ENCODE assay signal across 8 mouse cellular contexts in the genomic region with DNA sequence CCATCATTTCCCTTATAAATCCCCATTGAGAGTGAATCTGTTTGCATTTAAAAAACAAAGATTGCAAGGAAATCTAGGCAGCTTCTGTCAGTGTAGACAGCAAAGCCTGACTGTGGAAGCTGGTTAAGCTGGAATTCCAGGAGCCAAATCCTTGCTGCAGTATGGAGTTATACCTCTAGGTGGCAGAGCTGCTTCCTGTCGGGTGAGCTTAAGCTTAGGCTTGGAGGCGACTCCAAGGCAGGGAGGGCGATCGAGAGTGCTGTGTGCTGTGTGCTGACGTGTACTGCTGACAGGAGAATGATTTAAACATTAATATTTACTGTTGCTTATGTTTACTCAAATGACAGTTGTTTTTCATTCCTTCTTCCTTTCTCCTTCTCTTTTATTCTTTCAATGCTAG.
DNase-seq lines count a peak whose midpoint lies in the region; ATAC-seq lines count a peak whose summit lies in the region.

No protein-coding gene starts in this region.

- no peak overlapping the region for H3K27ac ChIP-seq in hindbrain, embryonic 10.5 days
- no peak overlapping the region for H3K27ac ChIP-seq in hindbrain, embryonic 12.5 days
- H3K27ac ChIP-seq in forebrain, embryonic 15.5 days (replicated peaks): peak overlapping the region; percentile 69
- H3K27ac ChIP-seq in kidney, embryonic 14.5 days (ENCODE audit: low read depth, low read length): no peak overlapping the region
- H3K27ac ChIP-seq in liver, embryonic 15.5 days (replicated peaks): no peak overlapping the region

- no peak overlapping the region for H3K9ac ChIP-seq in hindbrain, embryonic 12.5 days
- no peak overlapping the region for H3K9ac ChIP-seq in forebrain, embryonic 15.5 days (replicated peaks)
- no peak overlapping the region for H3K9ac ChIP-seq in kidney, embryonic 14.5 days (ENCODE audit: low read depth, low read length)
- no peak overlapping the region for H3K9ac ChIP-seq in liver, embryonic 15.5 days

- peaks cover 21% of the 10 kb centered on the region for H3K4me1 ChIP-seq in hindbrain, embryonic 10.5 days (replicated peaks)
- peaks cover 15% of the 10 kb centered on the region for H3K4me1 ChIP-seq in hindbrain, embryonic 12.5 days
- peaks cover 29% of the 10 kb centered on the region for H3K4me1 ChIP-seq in forebrain, embryonic 15.5 days
- H3K4me1 ChIP-seq in kidney, embryonic 14.5 days (ENCODE audit: control insufficient read depth, insufficient read depth, low read length): peaks cover 6% of the 10 kb centered on the region
- no peaks in the 10 kb centered on the region for H3K4me1 ChIP-seq in liver, embryonic 15.5 days (replicated peaks)

- DNase-seq in hindbrain, embryonic 10.5 days (ENCODE audit: low spot score): peak; percentile 59
- DNase-seq in ES-CJ7 (ENCODE audit: low read depth, low spot score): peak; percentile 85
- DNase-seq in cerebellum, adult 11 months: peak; percentile 75
- DNase-seq in right cerebral cortex, postnatal 4 days: peak; percentile 73

- WGBS in hindbrain, embryonic 10.5 days: 42% methylated on average over 5 of the region's 5 CpGs
- 53% methylated on average over 5 of the region's 5 CpGs for WGBS in hindbrain, embryonic 12.5 days
- 40% methylated on average over 5 of the region's 5 CpGs for WGBS in forebrain, embryonic 15.5 days
- 40% methylated on average over 5 of the region's 5 CpGs for WGBS in kidney, embryonic 14.5 days
- 35% methylated on average over 5 of the region's 5 CpGs for WGBS in liver, embryonic 15.5 days (ENCODE audit: insufficient replicate concordance)

- H3K27me3 ChIP-seq in hindbrain, embryonic 10.5 days (ENCODE audit: insufficient read depth, poor library complexity, severe bottlenecking): no peaks in the 10 kb centered on the region
- no peaks in the 10 kb centered on the region for H3K27me3 ChIP-seq in hindbrain, embryonic 12.5 days
- H3K27me3 ChIP-seq in forebrain, embryonic 15.5 days: no peaks in the 10 kb centered on the region
- H3K27me3 ChIP-seq in kidney, embryonic 14.5 days (ENCODE audit: control insufficient read depth, insufficient read depth, low read length): no peaks in the 10 kb centered on the region
- no peaks in the 10 kb centered on the region for H3K27me3 ChIP-seq in liver, embryonic 15.5 days

- no peak overlapping the region for H3K4me2 ChIP-seq in hindbrain, embryonic 12.5 days (replicated peaks)
- H3K4me2 ChIP-seq in forebrain, embryonic 15.5 days (replicated peaks): no peak overlapping the region
- H3K4me2 ChIP-seq in kidney, embryonic 14.5 days (replicated peaks; ENCODE audit: low read depth, low read length): no peak overlapping the region
- no peak overlapping the region for H3K4me2 ChIP-seq in liver, embryonic 15.5 days

- no peak for ATAC-seq in hindbrain, embryonic 12.5 days (ENCODE audit: low FRiP score)
- ATAC-seq in forebrain, embryonic 15.5 days (replicated peaks): no peak
- peak; percentile 68; the same call in 1 of the 2 replicates for ATAC-seq in kidney, embryonic 14.5 days (ENCODE audit: low FRiP score, low TSS enrichment)
- ATAC-seq in liver, embryonic 15.5 days (ENCODE audit: insufficient read depth): peak; percentile 53

- H3K4me3 ChIP-seq in hindbrain, embryonic 10.5 days: no peak overlapping the region
- no peak overlapping the region for H3K4me3 ChIP-seq in hindbrain, embryonic 12.5 days
- no peak overlapping the region for H3K4me3 ChIP-seq in forebrain, embryonic 15.5 days
- no peak overlapping the region for H3K4me3 ChIP-seq in kidney, embryonic 14.5 days (ENCODE audit: low read length)
- no peak overlapping the region for H3K4me3 ChIP-seq in liver, embryonic 15.5 days (replicated peaks)

- H3K36me3 ChIP-seq in hindbrain, embryonic 10.5 days: peaks cover 49% of the 10 kb centered on the region
- peaks cover 14% of the 10 kb centered on the region; the same call in 1 of the 2 replicates for H3K36me3 ChIP-seq in hindbrain, embryonic 12.5 days
- H3K36me3 ChIP-seq in forebrain, embryonic 15.5 days: peaks cover 3% of the 10 kb centered on the region; the same call in 1 of the 2 replicates
- H3K36me3 ChIP-seq in kidney, embryonic 14.5 days (ENCODE audit: control insufficient read depth, insufficient read depth, low read length): 0 out of 2 replicates have a peak, but pooled peaks cover 5% of the 10 kb centered on the region
- H3K36me3 ChIP-seq in liver, embryonic 15.5 days (replicated peaks): peaks cover 4% of the 10 kb centered on the region

- 0 out of 2 replicates have a peak, but pooled peaks cover 2% of the 10 kb centered on the region for H3K9me3 ChIP-seq in hindbrain, embryonic 10.5 days
- no peaks in the 10 kb centered on the region for H3K9me3 ChIP-seq in hindbrain, embryonic 12.5 days (replicated peaks)
- H3K9me3 ChIP-seq in forebrain, embryonic 15.5 days: no peaks in the 10 kb centered on the region
- no peaks in the 10 kb centered on the region for H3K9me3 ChIP-seq in kidney, embryonic 14.5 days (ENCODE audit: control insufficient read depth, low read length)
- H3K9me3 ChIP-seq in liver, embryonic 15.5 days (replicated peaks): no peaks in the 10 kb centered on the region

Comparison
In these comparisons a context has a peak if more than half of its experiments do, and no peak if none do; other contexts are left out.
1. ATAC-seq: peak in kidney, embryonic 14.5 days (single experiment) and liver, embryonic 15.5 days (single experiment); none in hindbrain, embryonic 12.5 days (single experiment) and forebrain, embryonic 15.5 days (single experiment).
2. Peak in every context shown above with its lines, with median percentiles within 50 percentile points of each other: DNase-seq.